Mouse (Mus musculus) embryonic facial prominence, embryonic 10.5 days (tissue): ENCODE data around the gene Usp6nl. TPM values are rescaled to one million over a fixed set of nuclear protein-coding genes. Genes with fewer than 3 reads are reported as not detected.
A peak's percentile ranks its signal among the peaks of the same experiment; 100 is the strongest.

Experiments used
- DNase-seq: peaks from one replicate; pipeline ENCODE4 v3.0.0-alpha.2; 2017; ENCODE audit warnings: low spot score
- H3K27ac ChIP-seq: fragments of 300-500 bp; sonication (generic); replicated peaks from 2 replicates; pipeline ENCODE4 v1.5.1; 2016; ENCODE audit warnings: mild to moderate bottlenecking
- H3K27me3 ChIP-seq: fragments of 300-500 bp; sonication (generic); replicated peaks from 2 replicates; pipeline ENCODE4 v1.6.1; 2016; ENCODE audit warnings: low read depth, mild to moderate bottlenecking; ENCODE audit not compliant: poor library complexity, severe bottlenecking
- H3K36me3 ChIP-seq: fragments of 300-500 bp; sonication (generic); replicated peaks from 2 replicates; pipeline ENCODE4 v1.6.1; 2016; ENCODE audit warnings: mild to moderate bottlenecking, moderate library complexity
- H3K4me1 ChIP-seq: fragments of 300-500 bp; sonication (generic); 2 replicates; pipeline ENCODE4 v1.6.1; 2016
- H3K4me3 ChIP-seq: fragments of 300-500 bp; sonication (generic); 2 replicates; pipeline ENCODE4 v1.5.1; 2016; ENCODE audit warnings: mild to moderate bottlenecking, moderate library complexity
- H3K9me3 ChIP-seq: fragments of 300-500 bp; sonication (generic); 2 replicates; pipeline ENCODE4 v1.6.1; 2016; ENCODE audit warnings: mild to moderate bottlenecking
- WGBS: fragments of 180-500 bp; shearing (Covaris S2); methylation state at CpG from one replicate; pipeline ENCODE4 v1.1.7; 2016; 5-methylcytosine and 5-hydroxymethylcytosine counted together
- polyA plus RNA-seq: library from polyadenylated mRNA; unstranded; fragments of >200 nt; fragmentation: Nextera tagmentation; extraction: Ambion mirVana; gene quantifications from 2 replicates; pipeline ENCODE4 v1.2.1, GENCODE M21; 2016

Gene Usp6nl
- polyA plus RNA-seq, 1 experiment from 2014 or later: 9.4 TPM

DNA sequence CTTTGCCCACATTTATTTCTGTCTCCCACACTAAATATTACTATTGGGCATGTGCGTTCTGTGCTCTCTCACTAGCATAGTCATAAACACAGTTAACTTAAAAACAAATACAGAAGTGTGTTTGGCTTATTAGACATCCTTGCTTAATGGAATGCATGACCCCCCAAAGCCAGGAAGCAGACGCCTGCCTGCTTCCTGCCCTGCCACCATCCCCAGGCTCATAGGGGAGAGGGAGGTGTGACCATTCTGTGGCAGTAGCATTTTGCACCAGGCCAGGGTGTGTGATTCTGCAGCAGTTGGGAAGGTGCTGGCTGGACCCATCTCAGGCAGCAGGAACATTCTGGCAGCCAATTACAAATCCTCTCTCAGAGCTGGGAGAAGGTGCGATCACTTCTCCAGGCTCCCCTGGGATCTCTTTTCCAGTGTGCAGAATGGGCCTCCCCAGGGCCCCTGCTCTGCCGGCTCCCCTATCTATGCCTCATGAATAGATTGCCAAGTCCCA, 148.7 kb downstream of the Usp6nl start:
- WGBS: 62% methylated on average over 4 of the region's 4 CpGs

DNA sequence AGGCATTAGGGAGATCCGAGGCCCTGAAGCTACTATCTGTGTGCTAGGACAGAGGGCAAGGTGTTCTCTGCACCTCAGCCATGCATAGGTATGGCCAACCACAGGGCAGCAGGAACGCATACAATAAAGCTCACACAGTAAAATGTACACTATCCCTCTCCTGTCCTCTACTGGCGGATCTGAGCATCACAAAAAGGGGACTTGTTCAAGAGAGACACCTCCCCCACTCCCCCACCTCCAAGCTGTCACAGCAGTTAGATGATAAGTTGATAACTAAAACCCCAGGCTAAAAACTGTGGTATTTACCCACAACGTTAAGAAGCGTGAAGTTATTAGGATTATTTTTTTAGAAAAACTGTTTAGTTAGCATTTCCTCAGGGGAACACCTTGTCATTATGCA, 151.4 kb downstream of the Usp6nl start:
- Histone ChIP-seq H3K36me3 (no peaks in the 10 kb centered on the region), H3K27me3 (no peaks in the 10 kb centered on the region), H3K9me3 (0 out of 2 replicates have a peak, but pooled peaks cover 2% of the 10 kb centered on the region), H3K4me3 (no peak overlapping the region), H3K4me1 (peaks cover 27% of the 10 kb centered on the region), H3K27ac (no peak overlapping the region)
- WGBS: 80% methylated on average over 5 of the region's 5 CpGs
- no peak for DNase-seq

More for the DNA sequence above, 148.7 kb downstream of the Usp6nl start:
- Histone ChIP-seq H3K27me3 (no peaks in the 10 kb centered on the region), H3K4me3 (no peak overlapping the region), H3K9me3 (0 out of 2 replicates have a peak, but pooled peaks cover 2% of the 10 kb centered on the region), H3K36me3 (no peaks in the 10 kb centered on the region), H3K27ac (no peak overlapping the region), H3K4me1 (peaks cover 27% of the 10 kb centered on the region)
- no peak for DNase-seq

DNA sequence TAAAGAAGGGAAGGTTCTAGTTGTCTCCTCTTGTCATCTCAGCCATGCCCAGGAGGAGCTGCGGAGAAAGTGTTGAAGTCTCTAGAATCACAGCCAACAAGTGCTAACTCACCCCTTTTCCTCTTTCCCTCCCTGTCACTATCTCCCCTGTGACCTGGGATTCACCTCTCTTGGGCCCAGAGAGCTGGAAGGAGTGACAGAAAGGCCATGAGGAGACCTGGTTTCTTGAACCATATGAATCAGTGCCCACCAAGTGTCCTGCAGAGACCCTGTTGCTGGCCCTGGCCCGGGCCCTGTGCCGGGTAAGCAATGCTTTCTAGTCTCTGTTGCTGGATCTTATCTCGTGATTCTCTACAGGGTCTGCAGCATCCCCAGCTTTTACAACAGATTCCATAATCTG, 155.4 kb downstream of the Usp6nl start:
- WGBS: 93% methylated on average over 4 of the region's 4 CpGs
- 0 out of 2 replicates have a peak, but pooled peaks cover 2% of the 10 kb centered on the region for H3K9me3 ChIP-seq
- DNase-seq: no peak
- H3K27ac ChIP-seq: no peak overlapping the region; the same call in 1 of the 2 replicates
- no peaks in the 10 kb centered on the region for H3K27me3 ChIP-seq
- H3K4me1 ChIP-seq: peaks cover 25% of the 10 kb centered on the region
- no peaks in the 10 kb centered on the region for H3K36me3 ChIP-seq
- H3K4me3 ChIP-seq: no peak overlapping the region

DNA sequence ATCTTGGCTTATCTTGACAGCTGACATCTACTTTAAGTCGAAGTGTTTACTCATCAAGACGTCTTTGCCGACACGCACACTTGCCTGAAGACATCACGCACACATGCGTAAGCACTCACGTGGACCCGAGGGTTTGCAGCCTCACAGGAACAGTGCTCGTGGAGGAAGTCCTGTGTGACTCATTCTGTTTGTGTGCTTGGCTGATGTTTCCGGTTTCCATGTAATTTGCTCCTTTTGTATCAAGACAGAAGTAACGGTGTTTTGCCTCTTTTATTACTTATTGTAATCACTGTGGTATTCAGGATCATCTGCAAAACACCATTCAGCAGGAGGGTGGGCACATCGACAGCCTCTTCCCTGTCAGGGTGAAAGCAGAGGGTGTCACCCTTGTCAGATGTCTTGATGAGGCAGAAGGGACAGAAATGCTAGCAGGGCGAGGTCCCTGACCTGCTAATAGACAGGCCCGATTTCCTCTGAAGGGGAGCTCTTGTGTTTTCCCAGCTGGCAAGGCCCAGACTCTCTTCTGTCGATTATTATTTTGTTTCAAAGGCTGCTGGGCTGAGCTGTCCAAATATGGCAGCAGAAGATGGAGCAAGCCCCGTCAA, 156.0 kb downstream of the Usp6nl start:
- Histone ChIP-seq H3K9me3 (0 out of 2 replicates have a peak, but pooled peaks cover 2% of the 10 kb centered on the region), H3K27ac (peak overlapping the region; percentile 75), H3K4me3 (no peak overlapping the region), H3K4me1 (peaks cover 30% of the 10 kb centered on the region), H3K36me3 (no peaks in the 10 kb centered on the region), H3K27me3 (no peaks in the 10 kb centered on the region)
- DNase-seq: peak; percentile 22
- 73% methylated on average over 16 of the region's 16 CpGs for WGBS

DNA sequence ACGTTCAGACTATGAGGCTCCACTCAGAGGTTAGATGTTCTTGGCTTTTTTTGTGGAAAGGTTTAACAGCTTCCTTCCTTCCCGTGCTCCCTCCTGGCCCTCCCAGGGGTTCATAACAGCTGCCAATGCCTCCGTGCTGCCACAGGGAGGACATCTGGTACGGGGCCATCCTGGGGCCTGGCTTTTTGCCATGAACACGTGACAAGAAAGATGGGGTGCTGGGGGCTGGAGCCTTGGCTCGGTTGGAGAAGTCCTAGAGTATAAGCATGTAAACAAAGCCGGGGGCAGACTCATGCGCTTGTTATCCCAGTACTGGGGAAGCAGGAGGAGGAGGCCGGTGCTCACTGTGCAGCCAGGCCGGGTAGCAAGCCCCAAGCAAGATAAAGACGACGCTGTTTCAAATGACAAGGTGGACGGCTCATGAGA, 156.5 kb downstream of the Usp6nl start:
- Histone ChIP-seq H3K4me3 (no peak overlapping the region), H3K4me1 (peaks cover 35% of the 10 kb centered on the region), H3K27me3 (no peaks in the 10 kb centered on the region), H3K36me3 (no peaks in the 10 kb centered on the region), H3K9me3 (0 out of 2 replicates have a peak, but pooled peaks cover 2% of the 10 kb centered on the region), H3K27ac (peak overlapping the region; percentile 75)
- 54% methylated on average over 13 of the region's 13 CpGs for WGBS
- DNase-seq: peak; percentile 32

DNA sequence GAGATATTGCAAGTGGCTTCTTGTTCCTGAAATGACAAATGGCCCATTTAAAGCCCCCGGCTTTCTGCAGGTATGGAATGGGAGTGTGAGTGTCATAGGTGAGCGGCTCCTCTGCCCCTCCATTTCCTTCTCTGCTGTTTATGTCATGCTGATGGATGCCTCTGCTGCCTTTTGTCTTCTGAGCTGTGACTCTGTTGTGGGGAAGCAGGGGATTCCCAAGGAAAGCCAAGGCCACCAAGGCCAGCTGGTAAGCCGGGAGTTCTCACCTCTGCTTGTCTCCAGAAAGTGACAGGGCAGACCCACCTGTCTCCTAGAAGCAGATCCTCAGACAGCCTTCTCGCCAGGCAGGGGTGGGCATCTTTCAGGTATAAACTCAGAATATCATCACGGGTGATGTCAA, 157.2 kb downstream of the Usp6nl start:
- H3K4me3 ChIP-seq: no peak overlapping the region
- H3K27me3 ChIP-seq: no peaks in the 10 kb centered on the region
- H3K9me3 ChIP-seq: 0 out of 2 replicates have a peak, but pooled peaks cover 2% of the 10 kb centered on the region
- H3K27ac ChIP-seq: no peak overlapping the region; the same call in 1 of the 2 replicates
- no peak for DNase-seq
- 76% methylated on average over 5 of the region's 5 CpGs for WGBS
- H3K36me3 ChIP-seq: no peaks in the 10 kb centered on the region
- H3K4me1 ChIP-seq: peaks cover 38% of the 10 kb centered on the region

DNA sequence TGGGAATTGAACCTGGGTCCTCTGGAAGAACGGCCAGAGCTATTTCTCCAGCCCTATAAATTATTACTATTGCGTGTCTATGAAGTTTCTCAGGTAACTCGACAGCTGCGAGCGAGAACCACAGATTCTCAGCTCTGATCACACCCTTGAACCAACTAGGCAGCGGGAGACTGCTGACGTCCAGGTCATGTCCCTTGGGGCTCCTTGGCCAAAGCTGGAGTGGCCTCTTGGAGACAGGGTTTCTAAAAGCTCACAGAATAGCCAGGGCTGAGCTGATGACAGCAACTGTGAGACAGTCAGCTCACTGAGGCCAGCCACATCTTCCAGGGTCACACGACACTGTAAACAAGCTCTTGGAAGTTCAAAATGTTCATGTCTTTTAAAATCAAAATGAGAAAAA, 159.5 kb downstream of the Usp6nl start:
- H3K27me3 ChIP-seq: no peaks in the 10 kb centered on the region
- WGBS: 88% methylated on average over 8 of the region's 8 CpGs
- no peak for DNase-seq
- no peaks in the 10 kb centered on the region for H3K36me3 ChIP-seq
- no peak overlapping the region for H3K4me3 ChIP-seq
- H3K9me3 ChIP-seq: no peaks in the 10 kb centered on the region
- peaks cover 38% of the 10 kb centered on the region for H3K4me1 ChIP-seq
- H3K27ac ChIP-seq: no peak overlapping the region

DNA sequence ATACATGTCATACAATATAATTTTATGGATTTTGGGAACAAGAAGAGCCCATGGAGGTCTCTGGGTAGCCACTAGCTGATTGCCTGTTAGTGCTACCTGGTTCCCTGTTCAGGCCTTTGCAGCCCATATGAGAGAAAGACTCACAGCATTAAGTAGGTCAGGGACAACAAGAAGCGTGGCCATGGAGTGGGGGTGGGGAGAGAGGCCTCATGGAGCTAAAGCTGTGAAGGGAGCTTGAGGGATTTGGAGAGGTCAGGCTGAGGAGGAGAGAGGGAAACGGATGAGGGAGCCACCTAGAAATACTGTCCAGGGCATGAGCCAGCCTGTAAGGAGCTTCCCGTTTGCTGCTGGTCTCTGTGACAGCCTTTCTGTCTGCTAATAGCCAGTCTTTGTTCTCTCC, 159.9 kb downstream of the Usp6nl start:
- Histone ChIP-seq H3K36me3 (no peaks in the 10 kb centered on the region), H3K27me3 (no peaks in the 10 kb centered on the region), H3K4me3 (no peak overlapping the region), H3K27ac (0 out of 2 replicates have a peak overlapping the region, but pooled peaks have one; percentile 0), H3K4me1 (peaks cover 38% of the 10 kb centered on the region), H3K9me3 (no peaks in the 10 kb centered on the region)
- no peak for DNase-seq
- WGBS: 41% methylated on average over 3 of the region's 3 CpGs

DNA sequence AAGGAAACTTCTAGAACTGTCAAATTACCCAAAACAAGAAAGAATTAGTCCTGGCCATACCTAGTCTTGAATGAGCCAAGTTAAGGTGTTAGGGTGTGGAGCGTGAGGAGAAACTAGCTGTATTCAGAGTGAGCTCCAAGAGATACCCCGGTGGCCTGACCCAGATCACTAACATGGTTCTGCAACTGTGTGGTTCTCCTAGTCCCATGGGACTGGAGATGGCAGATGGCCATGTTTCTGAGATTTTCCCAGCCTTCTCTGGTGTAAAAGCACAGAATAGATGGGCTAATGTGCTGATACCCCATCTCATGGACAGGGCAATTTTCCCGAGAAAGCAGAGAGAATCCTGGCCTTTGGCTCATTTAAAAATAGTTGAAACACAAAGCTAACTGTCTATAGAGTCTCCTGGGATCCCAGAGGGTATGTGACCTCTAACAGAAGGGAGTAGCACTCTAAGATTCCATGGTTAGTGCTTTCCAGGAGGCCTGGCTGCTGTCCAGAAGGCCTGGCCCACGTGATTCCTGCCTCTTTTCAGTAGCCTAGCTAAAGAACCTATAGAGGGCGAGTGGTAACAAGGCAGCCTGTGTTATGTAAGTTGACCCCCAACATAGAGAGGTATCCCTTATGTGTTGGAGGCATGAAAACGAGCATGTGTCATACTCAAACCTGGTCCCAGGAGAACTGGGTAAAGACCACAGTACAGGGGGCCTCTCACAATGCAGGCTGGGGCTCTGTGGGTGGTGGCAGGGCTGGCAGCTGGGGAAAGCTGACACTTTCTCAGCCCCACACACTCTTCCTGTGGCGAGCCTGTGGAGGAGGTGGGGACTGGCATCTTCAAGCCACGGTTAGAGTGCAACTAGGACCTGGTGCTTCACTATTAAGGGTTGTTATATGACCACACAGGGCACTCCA, 160.9 kb downstream of the Usp6nl start:
- H3K36me3 ChIP-seq: no peaks in the 10 kb centered on the region
- DNase-seq: peak; percentile 30
- H3K4me3 ChIP-seq: no peak overlapping the region
- H3K9me3 ChIP-seq: no peaks in the 10 kb centered on the region
- H3K27me3 ChIP-seq: no peaks in the 10 kb centered on the region
- peak overlapping the region; percentile 2; the same call in 1 of the 2 replicates for H3K27ac ChIP-seq
- WGBS: 37% methylated on average over 8 of the region's 8 CpGs
- H3K4me1 ChIP-seq: peaks cover 33% of the 10 kb centered on the region

DNA sequence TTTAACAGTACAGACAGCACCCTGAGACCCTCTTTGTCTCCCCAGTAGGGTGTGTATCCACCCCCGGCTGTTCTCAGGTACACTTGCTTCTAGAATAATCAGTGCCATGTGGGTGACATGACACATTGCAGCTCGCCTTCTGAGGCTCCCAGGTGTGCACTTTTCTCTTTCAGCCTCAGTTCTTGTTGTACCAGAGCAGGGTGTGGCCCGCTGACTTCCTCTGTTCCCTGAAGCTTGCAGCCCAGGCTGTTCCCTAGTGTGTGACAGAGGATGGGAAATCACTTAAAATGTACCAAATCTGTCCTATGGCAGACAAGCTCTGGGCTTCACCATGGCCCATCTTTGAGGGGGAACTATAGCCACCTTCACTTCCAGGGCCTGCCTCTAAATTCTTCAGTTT, 161.7 kb downstream of the Usp6nl start:
- no peak overlapping the region for H3K4me3 ChIP-seq
- no peak for DNase-seq
- H3K27ac ChIP-seq: peak overlapping the region; percentile 2; the same call in 1 of the 2 replicates
- H3K36me3 ChIP-seq: no peaks in the 10 kb centered on the region
- WGBS: 79% methylated on average over 3 of the region's 3 CpGs
- no peaks in the 10 kb centered on the region for H3K27me3 ChIP-seq
- H3K9me3 ChIP-seq: no peaks in the 10 kb centered on the region
- peaks cover 25% of the 10 kb centered on the region for H3K4me1 ChIP-seq

DNA sequence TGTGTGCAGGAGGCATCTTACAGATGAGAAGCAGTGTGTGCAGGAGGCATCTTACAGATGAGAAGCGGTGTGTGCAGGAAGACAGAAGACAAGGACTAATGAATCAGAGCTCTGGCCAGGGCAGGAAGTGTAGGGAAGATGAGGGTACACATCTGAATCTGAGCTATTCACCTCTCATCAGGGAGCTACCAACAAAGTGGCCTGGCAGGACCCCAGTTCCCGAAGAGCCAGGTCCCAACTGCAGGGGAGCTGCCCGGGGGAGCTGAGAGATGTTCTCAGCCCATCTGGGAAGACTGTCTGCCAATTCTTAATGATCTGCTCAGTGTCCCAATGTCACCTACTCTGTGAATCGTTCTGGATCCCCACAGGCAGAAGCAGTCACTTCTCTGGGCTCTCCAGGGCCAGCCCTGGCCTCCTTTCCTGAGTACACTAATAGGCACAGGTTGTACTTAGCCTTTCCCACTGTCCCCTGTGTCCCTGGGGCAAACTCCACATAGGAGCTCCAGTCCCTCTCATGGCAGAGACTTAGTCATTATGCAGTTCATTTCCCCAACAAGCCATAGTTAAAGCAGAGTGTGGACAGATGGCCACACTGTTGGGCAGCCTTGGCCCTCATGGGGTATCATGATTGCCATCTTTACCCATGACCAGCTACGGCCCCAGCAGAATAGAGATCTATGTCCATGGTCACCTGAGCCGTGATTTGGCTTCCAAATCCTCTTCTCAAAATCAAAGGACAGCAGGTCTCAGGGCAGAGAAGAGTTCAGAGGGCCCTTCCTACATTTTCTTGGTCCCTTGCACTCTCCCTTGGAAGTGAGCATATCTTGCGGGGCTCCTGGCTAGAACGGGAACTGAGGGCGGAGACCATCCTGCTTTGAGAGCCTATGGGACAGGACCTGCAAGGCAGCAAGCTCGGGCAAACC, 165.4 kb downstream of the Usp6nl start:
- Histone ChIP-seq H3K9me3 (no peaks in the 10 kb centered on the region), H3K27ac (no peak overlapping the region), H3K4me1 (peaks cover 14% of the 10 kb centered on the region), H3K27me3 (no peaks in the 10 kb centered on the region), H3K36me3 (no peaks in the 10 kb centered on the region), H3K4me3 (no peak overlapping the region)
- 80% methylated on average over 10 of the region's 10 CpGs for WGBS
- DNase-seq: no peak
